Mouse (Mus musculus): ENCODE measurements at regions not wholly inside any gene's neighbourhood (a gene's known extent, or its start where the extent isn't known, plus 50 kb on each side); places are given as distances from the start of the nearest gene placed in this dataset.

GRCm38 (mm10) chr5:80951861-80952599 lies 67.9 kb upstream of the Adgrl3 start:
- H3K9me3 ChIP-seq, result no peaks in the 10 kb centered on the region
- H3K4me3 ChIP-seq (replicated peaks), result no peak overlapping the region
- no peaks in the 10 kb centered on the region for H3K36me3 ChIP-seq (replicated peaks)
- H3K4me2 ChIP-seq, result no peak overlapping the region
- H3K9ac ChIP-seq, result no peak overlapping the region
- 86% methylated on average over 3 of the region's 3 CpGs for WGBS
- no peaks in the 10 kb centered on the region for H3K27me3 ChIP-seq
- ATAC-seq (ENCODE audit: low FRiP score), result no peak
- H3K4me1 ChIP-seq, result peaks cover 11% of the 10 kb centered on the region
- H3K27ac ChIP-seq, result no peak overlapping the region

- Histone ChIP-seq H3K9ac (no peak overlapping the region), H3K36me3 (replicated peaks) (no peaks in the 10 kb centered on the region), H3K9me3 (no peaks in the 10 kb centered on the region), H3K27me3 (no peaks in the 10 kb centered on the region), H3K27ac (no peak overlapping the region), H3K4me1 (peaks cover 11% of the 10 kb centered on the region), H3K4me2 (no peak overlapping the region), H3K4me3 (replicated peaks) (no peak overlapping the region)
- peak; percentile 46; the same call in 1 of the 2 replicates for ATAC-seq (ENCODE audit: low FRiP score)
- WGBS, result 41% methylated on average over 4 of the region's 4 CpGs
Observed at GRCm38 (mm10) chr5:80952600-80953218, 67.2 kb upstream of the Adgrl3 start.

Measured in forebrain, embryonic 12.5 days (tissue).